Mouse (Mus musculus) gastrocnemius, postnatal 36 days (tissue): Measurements from ENCODE around the gene Hsd17b3. TPM values are rescaled to one million over a fixed set of nuclear protein-coding genes. Genes with fewer than 3 reads are reported as not detected.
A peak's percentile ranks its signal among the peaks of the same experiment; 100 is the strongest.
"Not testable (repeated sequence)": the region's sequence is repeated elsewhere in the genome, so short reads cannot be mapped to it uniquely, and the experiment has no call there.

ENCODE experiments used
- DNase-seq, 2 experiments: peaks; one replicate each; pipeline ENCODE4 v3.0.0; 2022
- intact Hi-C: fragments of 180-260 bp; cut with DNase I; formaldehyde crosslinking; loops from one replicate; pipeline ENCODE4 v1.15.1; 2025
- total RNA-seq, 2 experiments: library from RNA; stranded (reverse); gene quantifications; 2 replicates each; pipeline ENCODE4 v1.2.3; 2021

Hsd17b3 gene
- total RNA-seq, 2 experiments from 2014 or later = not detected

GRCm38 (mm10) chr13:64086036-64086435, 3.0 kb downstream of the Hsd17b3 start:
- no peak for DNase-seq

GRCm38 (mm10) chr13:64083331-64083730, 5.7 kb downstream of the Hsd17b3 start:
- intact Hi-C loops = no loop called here
- DNase-seq = no peak

More at GRCm38 (mm10) chr13:64086036-64086435, 3.0 kb downstream of the Hsd17b3 start:
- intact Hi-C loops = no loop called here

- intact Hi-C loops = no loop called here
- DNase-seq = no peak
Measured at GRCm38 (mm10) chr13:64081012-64081919, 7.8 kb downstream of the Hsd17b3 start.

- DNase-seq = no peak
- intact Hi-C loops = no loop called here
Measured at GRCm38 (mm10) chr13:64077591-64077990, 11.4 kb downstream of the Hsd17b3 start.

GRCm38 (mm10) chr13:64076074-64076473, 13.0 kb downstream of the Hsd17b3 start:
- intact Hi-C loops = no loop called here

GRCm38 (mm10) chr13:64066653-64067052, 22.4 kb downstream of the Hsd17b3 start:
- intact Hi-C loops = no loop called here

More at GRCm38 (mm10) chr13:64076074-64076473, 13.0 kb downstream of the Hsd17b3 start:
- DNase-seq = no peak

GRCm38 (mm10) chr13:64064276-64064675, 24.8 kb downstream of the Hsd17b3 start:
- intact Hi-C loops = no loop called here
- DNase-seq = no peak

More at GRCm38 (mm10) chr13:64066653-64067052, 22.4 kb downstream of the Hsd17b3 start:
- DNase-seq = no peak

- intact Hi-C loops = no loop called here
- no peak for DNase-seq
Measured at GRCm38 (mm10) chr13:64060935-64061506, 28.0 kb downstream of the Hsd17b3 start.

GRCm38 (mm10) chr13:64053959-64054358, 35.1 kb downstream of the Hsd17b3 start:
- no peak for DNase-seq
- intact Hi-C loops = no loop called here

GRCm38 (mm10) chr13:64052281-64052680, 36.7 kb downstream of the Hsd17b3 start:
- DNase-seq, intact Hi-C loops: not testable (repeated sequence)

GRCm38 (mm10) chr13:64050895-64051294, 38.1 kb downstream of the Hsd17b3 start:
- DNase-seq = no peak
- intact Hi-C loops = no loop called here

GRCm38 (mm10) chr13:64049535-64049934, 39.5 kb downstream of the Hsd17b3 start:
- intact Hi-C loops = no loop called here
- no peak for DNase-seq

- intact Hi-C loops = no loop called here
- no peak for DNase-seq
Measured at GRCm38 (mm10) chr13:64048467-64048866, 40.6 kb downstream of the Hsd17b3 start.

- intact Hi-C loops = loop anchor here (5.0 to 10.0 kb wide), 2 partner anchors 185 to 343 kb away; no protein-coding TSS in a partner anchor
- DNase-seq = no peak
Measured at GRCm38 (mm10) chr13:64039976-64040375, 49.1 kb downstream of the Hsd17b3 start.

GRCm38 (mm10) chr13:64038114-64038513, 50.9 kb downstream of the Hsd17b3 start:
- intact Hi-C loops = loop anchor here (5.0 to 10.0 kb wide), 2 partner anchors 183 to 341 kb away; no protein-coding TSS in a partner anchor
- DNase-seq = no peak

- peak; percentile 18 to 39 for DNase-seq
Measured at GRCm38 (mm10) chr13:64036079-64037011, 52.7 kb downstream of the Hsd17b3 start.

GRCm38 (mm10) chr13:64035036-64035435, 54.0 kb downstream of the Hsd17b3 start:
- no peak for DNase-seq
- intact Hi-C loops = loop anchor here (5.0 to 10.0 kb wide), 2 partner anchors 180 to 338 kb away; no protein-coding TSS in a partner anchor

More at GRCm38 (mm10) chr13:64036079-64037011, 52.7 kb downstream of the Hsd17b3 start:
- intact Hi-C loops = loop anchor here (5.0 to 10.0 kb wide), 2 partner anchors 182 to 339 kb away; no protein-coding TSS in a partner anchor

- DNase-seq = no peak
- intact Hi-C loops = loop anchor here (10.0 kb wide), 1 partner anchor 179 kb away; no protein-coding TSS in a partner anchor
Measured at GRCm38 (mm10) chr13:64033921-64034320, 55.1 kb downstream of the Hsd17b3 start.

- intact Hi-C loops = loop anchor here (10.0 kb wide), 1 partner anchor 178 kb away; no protein-coding TSS in a partner anchor
- no peak for DNase-seq
Measured at GRCm38 (mm10) chr13:64033181-64033580, 55.8 kb downstream of the Hsd17b3 start.

- intact Hi-C loops = loop anchor here (10.0 kb wide), 1 partner anchor 176 kb away; no protein-coding TSS in a partner anchor
- no peak for DNase-seq
Measured at GRCm38 (mm10) chr13:64031254-64031653, 57.8 kb downstream of the Hsd17b3 start.
